Mouse (Mus musculus) MEL (cell line): ENCODE measurements around the gene Upf1.

Source experiments
- CHD2 ChIP-seq: IDR thresholded peaks from 2 replicates; pipeline ENCODE4 v1.6.1; 2011; ENCODE audit warnings: low read length, improper control_type of control experiment
- CTCF ChIP-seq, 3 experiments: IDR thresholded peaks in 2 of 3; conservative IDR thresholded peaks in 1 of 3; 2 replicates each; pipeline ENCODE4 v1.5.1; 2011 to 2012; ENCODE audit warnings: low read length in 3 of 3, low read depth in 2 of 3, mild to moderate bottlenecking in 2 of 3, improper control_type of control experiment in 1 of 3, inconsistent platforms in 1 of 3, mixed read lengths in 1 of 3, moderate library complexity in 1 of 3; ENCODE audit not compliant: control insufficient read depth in 1 of 3, insufficient read depth in 1 of 3, poor library complexity in 1 of 3, severe bottlenecking in 1 of 3
- EP300 ChIP-seq, 2 experiments: IDR thresholded peaks; 2 replicates each; pipeline ENCODE4 v1.6.1; 2011; ENCODE audit warnings: improper control_type of control experiment in 2 of 2, low read length in 2 of 2, low read depth in 1 of 2, mild to moderate bottlenecking in 1 of 2
- GATA1 ChIP-seq: IDR thresholded peaks from 2 replicates; pipeline ENCODE4 v1.6.1; 2011; ENCODE audit warnings: low read depth, low read length, improper control_type of control experiment
- HCFC1 ChIP-seq: IDR thresholded peaks from 2 replicates; pipeline ENCODE4 v1.6.1; 2012; ENCODE audit warnings: low read depth, mild to moderate bottlenecking, inconsistent platforms, low read length, improper control_type of control experiment, moderate library complexity
- KAT2A ChIP-seq: conservative IDR thresholded peaks from 2 replicates; pipeline ENCODE4 v1.6.1; 2012; ENCODE audit warnings: low read depth, low read length, improper control_type of control experiment, inconsistent platforms
- MAFK ChIP-seq: IDR thresholded peaks from 2 replicates; pipeline ENCODE4 v1.6.1; 2011; ENCODE audit warnings: low read depth, mild to moderate bottlenecking, low read length, improper control_type of control experiment, borderline replicate concordance
- MYB ChIP-seq: IDR thresholded peaks from 2 replicates; pipeline ENCODE4 v1.6.1; 2011; ENCODE audit warnings: mild to moderate bottlenecking, low read depth, low read length, improper control_type of control experiment
- POLR2A ChIP-seq, 2 experiments: IDR thresholded peaks; 2 replicates each; pipeline ENCODE4 v1.6.1; 2011 to 2012; ENCODE audit warnings: low read length in 2 of 2, mild to moderate bottlenecking in 2 of 2, control low read depth in 1 of 2, improper control_type of control experiment in 1 of 2, low read depth in 1 of 2, moderate library complexity in 1 of 2; ENCODE audit not compliant: control insufficient read depth in 1 of 2, insufficient read depth in 1 of 2, poor library complexity in 1 of 2
- RCOR1 ChIP-seq: IDR thresholded peaks from 2 replicates; pipeline ENCODE4 v1.6.1; 2012; ENCODE audit warnings: low read depth, mild to moderate bottlenecking, inconsistent platforms, low read length, improper control_type of control experiment
- TAL1 ChIP-seq: IDR thresholded peaks from 2 replicates; pipeline ENCODE4 v1.6.1; 2012; ENCODE audit warnings: mild to moderate bottlenecking, inconsistent platforms, low read length, moderate library complexity, mixed read lengths
- TBP ChIP-seq: IDR thresholded peaks from 2 replicates; pipeline ENCODE4 v1.8.0; 2011; ENCODE audit warnings: low read depth, low read length, improper control_type of control experiment
- ZC3H11A ChIP-seq: IDR thresholded peaks from 2 replicates; pipeline ENCODE4 v1.6.1; 2012; ENCODE audit warnings: low read depth, mild to moderate bottlenecking, inconsistent platforms, low read length, improper control_type of control experiment

DNA sequence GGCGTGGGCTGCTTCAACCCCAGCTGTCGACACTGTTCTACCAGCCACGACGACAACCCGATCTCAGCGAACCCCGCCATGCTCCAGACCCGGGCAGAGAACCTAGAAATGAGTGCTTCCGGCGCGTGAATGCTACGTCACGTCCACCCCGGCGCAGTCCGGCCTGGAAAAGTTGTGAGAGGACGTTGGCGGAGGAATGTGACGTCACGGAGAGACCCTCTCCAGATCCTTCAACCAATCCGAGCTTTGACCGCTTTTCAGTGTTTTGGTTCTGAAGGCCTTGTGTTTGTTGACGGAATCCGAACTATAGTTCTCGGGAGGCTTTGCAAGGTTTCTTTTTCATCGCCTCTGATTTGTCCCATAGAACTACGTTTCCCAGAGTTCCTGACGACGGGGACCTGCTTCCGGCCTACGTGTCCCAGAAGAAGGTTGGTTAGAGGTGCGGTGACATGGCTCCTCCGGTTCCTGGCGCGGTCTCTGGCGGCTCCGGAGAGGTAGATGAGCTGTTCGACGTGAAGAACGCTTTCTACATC, 50.7 kb downstream of the Upf1 start, which contains the start of the genes Ddx49 and Cope:
- TF ChIP-seq POLR2A (IDR thresholded peaks at IDR 0.05; ENCODE audit: control insufficient read depth in 1 of 2, insufficient read depth in 1 of 2, low read depth in 1 of 2, low read length in 2 of 2, poor library complexity in 1 of 2) (peak; percentile 65 to 84), MAFK (no peak), TAL1 (no peak), GATA1 (0 out of 2 replicates have a peak, but pooled peaks have one; percentile 14), MYB (peak; percentile 81), CTCF (IDR thresholded peaks at IDR 0.05 in 2 of 3, conservative IDR thresholded peaks at IDR 0.05 in 1 of 3; ENCODE audit: control insufficient read depth in 1 of 3, insufficient read depth in 1 of 3, low read depth in 2 of 3, low read length in 3 of 3, poor library complexity in 1 of 3, severe bottlenecking in 1 of 3) (no peak), RCOR1 (no peak), HCFC1 (peak; percentile 96), EP300 (IDR thresholded peaks at IDR 0.05; ENCODE audit: low read depth in 1 of 2, low read length in 2 of 2) (no peak), KAT2A (peak; percentile 88), TBP (peak; percentile 73), ZC3H11A (peak; percentile 23; the same call in 1 of the 2 replicates), CHD2 (no peak)
